Mouse (Mus musculus): Measurements from ENCODE around the gene Rnh1.

Gene Rnh1

DNA sequence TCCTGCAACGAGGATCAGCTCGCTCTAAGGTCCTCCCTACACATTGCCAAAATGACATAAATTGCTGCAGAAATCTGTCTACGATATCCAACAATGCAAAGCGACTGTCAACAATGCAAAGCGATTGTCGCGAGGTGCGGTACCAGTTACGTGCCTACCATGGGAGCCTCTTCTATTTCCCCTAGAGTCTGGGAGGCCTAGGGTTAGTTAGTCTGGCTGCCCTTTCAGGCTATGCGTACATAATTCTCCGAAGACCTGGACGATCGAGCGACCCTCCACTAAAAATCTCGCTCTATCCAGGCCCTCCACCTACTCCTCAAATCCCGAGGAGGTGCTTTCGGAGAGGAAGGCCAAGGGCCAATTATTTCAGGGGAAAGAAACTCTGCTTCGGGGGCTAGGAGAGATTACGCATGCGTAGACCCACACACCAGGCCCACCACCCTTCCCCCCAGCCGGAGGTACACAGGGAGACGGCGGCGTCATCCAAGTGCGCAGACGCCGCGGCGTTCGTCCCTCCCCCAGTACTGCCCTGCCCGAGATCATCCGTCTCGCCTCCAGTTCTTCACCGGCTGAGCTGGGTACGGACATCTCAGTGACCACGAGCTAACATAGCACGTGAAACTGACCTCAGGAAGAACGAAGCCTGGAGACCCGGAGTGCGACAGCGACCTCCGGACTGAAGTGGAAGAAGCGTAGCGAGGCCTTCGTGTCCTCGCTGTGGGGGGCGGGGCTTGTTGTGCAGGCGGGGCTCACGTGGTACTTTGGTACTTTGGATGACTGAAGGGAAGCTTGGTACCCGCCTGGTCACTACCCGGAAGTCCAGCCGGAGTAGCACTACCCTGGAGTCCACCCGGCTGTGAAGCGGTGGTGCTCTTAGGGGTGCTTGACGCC is at the start of gene Rnh1:
TSS of gene Rnh1 (minus strand) at position 742 of the 891 bp plus-strand sequence.
- peak; percentile 77 for DNase-seq (ENCODE audit: low read depth)

DNA sequence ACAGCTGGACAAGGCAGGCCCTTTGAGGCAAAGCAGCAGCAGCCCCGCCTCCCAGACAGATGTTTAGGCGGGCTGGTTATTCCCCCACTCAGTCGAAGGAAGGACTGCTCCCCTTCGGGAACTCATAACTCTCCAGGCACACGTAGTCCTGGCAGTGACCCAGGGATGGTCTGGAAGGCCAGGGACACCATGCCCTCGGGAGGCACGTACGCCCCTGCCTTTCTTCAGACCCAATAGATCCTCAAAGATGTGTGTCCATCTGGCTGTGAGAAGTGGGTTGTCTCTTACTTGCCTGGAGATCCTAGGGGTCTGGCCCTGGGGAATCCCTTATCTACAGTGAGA is 49.4 kb upstream of the Rnh1 start:
- no peak for DNase-seq (ENCODE audit: low read depth)

DNA sequence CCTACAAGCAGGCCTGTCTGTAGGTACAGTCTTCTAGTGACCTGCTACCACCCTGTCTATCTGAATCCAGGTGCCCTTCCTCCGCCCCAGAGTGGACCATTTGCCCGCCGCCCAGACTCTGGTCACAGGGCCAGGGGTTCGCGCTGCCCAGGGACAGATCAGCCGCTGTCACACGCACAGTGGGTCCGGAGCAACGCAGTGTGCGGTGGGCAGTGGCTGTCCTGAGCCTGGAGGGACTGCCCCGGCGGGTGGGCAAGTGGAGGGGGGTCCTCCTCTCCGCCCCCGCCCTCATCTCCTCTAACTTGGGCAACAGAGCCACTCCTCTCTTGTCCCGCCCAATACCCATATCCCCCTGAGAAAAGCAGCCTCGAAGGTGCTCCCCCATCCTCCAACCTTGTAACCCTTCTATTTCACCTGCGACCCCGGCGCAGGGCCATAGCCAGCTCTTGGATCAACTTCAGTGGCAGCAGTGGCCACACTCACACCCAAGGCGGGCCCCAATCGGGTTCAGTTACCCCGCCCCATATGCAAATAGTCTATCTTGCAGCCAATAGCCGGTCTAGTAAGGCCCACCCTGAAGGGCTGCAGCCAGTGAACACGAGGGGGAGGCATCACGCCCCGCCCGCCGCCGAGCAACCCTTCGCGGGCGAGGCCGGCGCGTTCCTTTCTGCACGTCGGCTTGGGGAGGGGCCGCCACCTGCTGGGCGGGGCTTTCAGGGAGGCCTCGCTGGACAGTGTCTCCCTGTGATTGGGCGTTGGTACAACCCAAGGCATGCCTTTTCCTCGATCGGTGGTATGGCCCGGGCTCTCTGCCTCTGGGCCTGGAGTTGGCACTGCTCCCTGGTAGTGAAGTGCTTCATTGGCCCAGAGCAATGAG is 48.8 kb upstream of the Rnh1 start:
- DNase-seq (ENCODE audit: low read depth), result peak; percentile 99

DNA sequence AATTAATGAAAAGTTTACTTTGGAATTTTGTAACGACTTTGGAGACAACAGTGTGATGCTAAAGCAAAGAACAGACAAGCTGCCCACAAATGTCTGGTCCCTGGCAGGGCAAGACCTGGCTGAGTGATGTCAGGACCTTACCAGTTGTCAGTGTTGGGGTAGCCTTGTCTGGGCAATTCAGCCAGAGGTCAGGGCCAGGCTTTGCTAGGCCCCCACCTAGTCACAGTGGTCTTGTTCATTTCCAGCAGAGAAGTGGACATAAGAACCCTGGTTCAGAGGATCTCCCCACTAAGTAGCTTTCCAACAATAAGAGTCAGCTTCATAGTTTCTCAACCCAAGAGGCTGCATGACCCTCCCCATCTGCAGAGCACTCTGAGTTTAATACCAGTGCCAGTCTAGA is 47.7 kb upstream of the Rnh1 start:
- DNase-seq (ENCODE audit: low read depth), result no peak

DNA sequence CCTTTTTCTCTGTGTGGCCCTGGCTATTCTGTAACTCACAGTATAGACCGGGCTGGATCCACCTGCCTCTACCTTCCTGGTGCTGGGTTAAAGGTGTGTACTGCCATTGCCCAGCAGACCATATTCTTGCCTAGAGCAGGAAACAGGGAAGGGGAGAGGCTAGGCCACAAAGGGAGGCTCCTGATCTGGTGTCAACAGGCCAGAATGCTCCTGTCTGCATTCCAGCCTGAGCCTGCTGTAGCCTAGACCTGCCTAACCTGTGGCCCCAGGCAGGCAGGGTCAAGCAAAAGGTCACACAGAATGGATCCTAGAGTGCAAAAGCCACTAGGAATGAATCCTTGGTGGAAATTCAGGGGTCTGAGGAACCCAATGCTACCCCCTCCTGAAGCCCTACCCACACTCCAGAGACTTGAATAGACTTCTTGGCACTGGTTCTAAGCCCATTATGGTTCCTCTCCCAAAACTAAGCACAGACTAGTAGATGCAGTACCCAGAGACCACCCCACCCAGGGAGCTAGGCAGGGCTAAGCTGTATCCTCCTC is 47.0 kb upstream of the Rnh1 start:
- no peak for DNase-seq (ENCODE audit: low read depth)

DNA sequence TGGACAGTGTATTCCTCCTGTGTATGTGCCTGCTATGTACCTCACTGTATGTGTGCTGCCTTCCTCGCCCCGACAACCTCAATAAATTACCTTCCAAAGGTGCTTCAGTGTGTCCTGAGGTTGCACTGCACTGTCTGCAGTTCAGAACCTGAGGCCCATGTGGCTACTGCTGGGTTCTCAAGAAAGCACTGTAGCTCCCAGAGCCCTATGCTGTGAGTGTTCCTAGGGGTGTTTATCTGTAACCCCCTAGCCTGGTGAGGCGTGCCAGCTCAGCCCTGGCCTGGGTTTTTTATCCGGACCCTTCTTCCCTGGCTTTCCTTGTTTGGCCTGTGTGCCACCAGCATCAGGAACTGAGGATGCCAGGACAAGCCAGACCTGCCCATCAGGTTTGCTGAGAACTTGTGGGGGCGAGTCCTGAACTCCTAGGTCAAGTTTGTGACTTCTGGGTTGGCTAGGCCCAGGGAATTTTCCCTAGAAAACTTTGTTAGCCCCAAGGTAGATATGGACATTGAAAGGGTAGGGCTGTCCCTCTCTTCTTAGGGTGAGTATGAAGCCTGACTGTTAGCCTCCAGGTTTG is 46.0 kb upstream of the Rnh1 start:
- DNase-seq (ENCODE audit: low read depth), result no peak

DNA sequence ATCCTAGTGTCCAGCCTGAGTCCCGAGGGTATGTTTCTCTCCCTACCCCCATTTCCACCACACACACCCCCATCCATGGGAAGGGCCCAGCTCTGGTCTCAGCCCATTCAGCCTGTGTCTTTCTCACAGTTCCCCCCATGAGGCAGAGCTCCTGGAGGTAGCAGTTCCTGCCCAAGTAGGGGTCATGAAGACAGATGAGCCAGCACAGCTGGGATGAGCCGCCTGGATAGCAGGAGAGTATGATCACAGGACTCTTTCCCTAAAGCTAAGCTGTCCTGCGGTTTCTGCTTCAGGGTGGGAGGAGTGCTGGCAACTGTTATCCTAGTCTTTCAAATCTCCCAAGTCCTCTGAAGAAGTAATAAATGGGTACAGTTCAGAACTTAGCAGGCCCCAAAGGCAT is 45.5 kb upstream of the Rnh1 start:
- DNase-seq (ENCODE audit: low read depth), result no peak

DNA sequence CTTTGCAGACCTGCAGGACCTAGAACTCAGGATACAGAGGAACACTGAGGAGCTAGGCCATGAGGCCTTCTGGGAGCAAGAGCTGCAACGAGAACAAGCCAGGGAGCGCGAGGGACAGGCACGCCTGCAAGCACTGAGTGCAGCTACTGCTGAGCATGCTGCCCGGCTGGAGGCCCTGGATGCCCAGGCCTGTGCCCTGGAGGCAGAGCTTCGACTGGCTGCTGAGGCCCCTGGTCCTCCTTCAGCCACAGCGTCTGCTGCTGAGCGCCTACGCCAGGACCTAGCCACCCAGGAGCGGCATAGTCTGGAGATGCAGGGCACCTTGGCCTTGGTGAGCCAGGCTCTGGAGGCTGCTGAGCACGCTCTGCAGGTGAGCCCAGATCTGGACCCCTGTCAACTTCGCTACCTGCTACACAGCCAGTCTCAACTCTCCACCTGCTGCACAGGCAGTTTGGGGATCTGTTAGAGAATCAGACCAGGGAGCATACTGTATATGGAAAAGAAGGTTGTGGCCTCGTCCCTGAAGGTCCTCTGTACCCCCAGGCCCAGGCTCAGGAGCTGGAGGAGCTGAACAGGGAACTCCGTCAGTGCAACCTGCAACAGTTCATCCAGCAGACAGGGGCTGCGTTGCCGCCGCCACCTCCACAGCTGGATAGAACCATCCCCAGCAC is 44.8 kb upstream of the Rnh1 start:
- DNase-seq (ENCODE audit: low read depth), result no peak

DNA sequence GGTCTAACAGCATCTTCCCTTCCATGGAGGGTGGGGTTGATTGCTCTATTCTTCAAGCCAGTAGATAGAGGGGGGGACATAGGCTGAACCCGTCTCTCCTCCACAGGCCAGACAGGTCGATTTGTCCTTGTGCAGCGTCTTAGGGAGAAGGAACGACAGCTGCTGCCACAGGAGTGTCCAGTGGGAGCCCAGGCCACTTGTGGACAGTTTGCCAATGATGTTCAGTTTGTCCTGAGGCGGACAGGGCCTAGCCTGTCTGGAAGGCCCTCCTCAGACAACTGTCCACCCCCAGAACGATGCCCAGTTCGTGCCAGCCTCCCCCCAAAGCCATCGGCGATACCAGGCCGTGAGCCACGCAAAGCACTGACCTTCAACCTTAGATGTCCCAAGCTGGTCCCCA is 44.2 kb upstream of the Rnh1 start:
- no peak for DNase-seq (ENCODE audit: low read depth)

DNA sequence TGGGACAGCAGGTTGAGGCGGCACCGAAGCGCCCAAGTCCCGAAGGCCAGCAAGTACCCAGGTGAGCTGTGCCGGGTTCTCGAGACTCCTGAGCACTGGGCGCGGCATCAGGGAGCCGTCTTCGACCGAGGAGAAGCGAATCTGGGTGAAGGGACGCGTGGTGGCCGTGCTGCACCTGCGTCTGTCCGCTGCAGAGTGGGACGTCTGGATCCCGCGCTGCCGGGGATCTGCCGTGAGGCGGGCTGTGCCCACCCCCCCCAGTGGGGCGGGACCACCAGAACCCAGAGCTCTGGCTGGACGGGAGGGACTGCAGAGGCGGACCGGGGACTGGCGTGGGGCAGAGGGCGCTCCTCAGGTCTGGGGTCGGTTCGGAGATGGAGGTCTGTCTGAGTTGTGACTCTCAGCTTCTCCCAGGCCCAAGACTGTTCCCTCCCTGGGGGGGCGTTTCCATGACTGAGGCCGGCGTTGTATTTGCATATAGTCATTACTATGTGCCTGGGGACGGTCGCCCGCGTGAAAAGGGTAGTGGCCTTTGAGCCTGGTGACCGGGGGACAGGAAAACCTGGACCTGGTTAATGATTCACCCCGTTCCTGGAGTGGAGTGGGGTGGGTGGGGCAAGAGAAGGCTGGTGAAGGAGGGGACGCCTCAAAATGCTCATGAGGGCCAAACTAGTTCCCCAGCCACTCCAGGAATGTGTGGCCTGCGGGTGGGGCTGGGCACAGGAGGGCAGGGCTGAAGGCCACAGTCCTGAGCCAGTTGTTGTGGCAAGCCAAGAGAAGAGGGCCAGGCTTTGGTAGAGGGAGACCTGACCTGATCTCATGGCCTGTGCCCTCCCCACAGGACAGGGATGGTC is 43.5 kb upstream of the Rnh1 start:
- no peak for DNase-seq (ENCODE audit: low read depth)

DNA sequence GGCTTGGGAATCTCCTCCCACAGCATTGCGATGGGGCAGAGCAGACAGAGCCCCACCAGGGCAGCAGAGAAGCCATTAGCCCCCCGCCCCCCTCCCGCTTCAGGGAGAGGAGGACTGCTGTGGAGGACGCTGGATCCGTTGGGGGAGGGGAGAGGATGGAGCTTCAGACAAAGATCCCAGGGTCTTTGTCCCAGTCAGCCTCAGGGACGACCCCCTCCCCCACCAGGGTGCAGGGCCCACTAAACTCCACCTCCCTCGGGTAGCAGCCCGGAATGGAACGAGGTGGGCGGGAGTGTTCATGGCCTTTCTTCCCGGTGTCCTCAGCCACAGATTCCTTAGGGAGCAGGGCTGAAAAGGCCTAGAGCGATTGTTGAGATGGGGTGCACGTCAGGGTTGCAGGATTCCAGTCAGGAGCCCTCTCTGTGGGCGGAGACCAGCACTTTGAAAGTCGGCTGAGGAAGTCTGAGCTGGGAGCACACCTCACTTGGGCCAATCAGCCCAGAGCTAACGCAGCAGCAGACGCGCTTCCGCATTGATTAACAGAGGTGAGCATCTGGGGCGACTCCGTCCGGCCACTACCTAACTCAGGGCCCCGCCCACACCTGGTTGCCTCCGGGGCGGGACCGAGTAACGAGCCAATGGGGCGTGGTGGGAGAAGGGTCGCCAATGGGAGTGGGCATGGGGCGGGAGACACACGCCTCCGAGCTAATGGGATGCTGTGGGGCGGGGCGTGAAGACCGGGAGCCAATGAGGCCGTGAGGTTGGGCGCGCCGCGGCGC is 42.6 kb upstream of the Rnh1 start, which contains the start of gene Rassf7:
TSS of gene Rassf7 (plus strand) at position 760 of the 779 bp plus-strand sequence.
- peak; percentile 96 for DNase-seq (ENCODE audit: low read depth)

DNA sequence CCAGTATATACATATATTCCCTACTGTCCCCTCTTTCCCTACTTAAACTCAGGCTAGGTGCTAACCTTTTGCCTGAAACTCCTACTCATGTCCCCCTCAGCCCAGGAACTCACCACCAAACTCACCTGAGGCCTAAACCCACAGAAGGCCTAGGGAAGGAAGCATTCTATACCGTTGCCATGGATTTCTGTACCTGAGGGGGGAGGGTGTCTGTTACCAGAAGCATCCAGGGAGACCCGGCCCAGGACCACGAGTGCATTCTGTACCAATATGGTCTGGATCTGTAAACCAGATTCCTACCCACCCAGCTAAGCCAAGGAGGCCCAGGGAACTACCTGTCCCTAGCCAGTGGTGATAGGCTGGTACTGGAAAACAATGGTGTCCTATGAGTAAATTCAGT is 41.7 kb upstream of the Rnh1 start:
- DNase-seq (ENCODE audit: low read depth), result no peak

DNA sequence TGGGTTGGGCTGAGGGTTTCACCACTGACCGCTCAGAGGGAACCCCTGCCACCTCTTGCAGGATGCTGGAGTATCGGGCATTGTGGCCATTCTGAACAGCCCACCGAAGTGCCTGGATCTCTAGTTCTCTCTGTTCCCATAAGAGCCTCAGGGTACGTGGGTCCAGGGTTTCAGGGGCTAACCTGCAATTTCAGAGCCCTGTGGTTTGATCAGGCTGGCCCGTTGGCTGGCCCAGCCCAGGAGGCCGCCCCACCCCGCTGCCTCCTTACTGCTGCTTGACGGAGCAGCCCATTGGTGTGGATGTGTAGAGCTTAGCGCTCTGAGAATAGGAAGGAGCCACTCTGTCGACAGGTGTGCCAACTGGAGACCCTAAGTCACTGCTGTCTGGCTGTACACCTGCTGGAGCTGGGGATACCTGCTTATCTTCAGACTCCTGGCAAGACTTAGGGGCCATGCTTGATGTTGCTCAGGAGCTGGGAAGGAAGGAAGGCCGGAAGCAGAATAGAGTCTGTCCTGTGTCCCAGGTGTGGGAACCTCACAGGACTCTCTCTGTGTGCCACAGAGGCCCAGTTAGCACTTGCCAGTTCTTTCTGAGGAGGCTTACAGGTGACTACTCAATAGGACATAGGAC is 41.1 kb upstream of the Rnh1 start, which contains the start of gene Lmntd2:
TSS of gene Lmntd2 (minus strand) at position 476 of the 631 bp plus-strand sequence.
- DNase-seq (ENCODE audit: low read depth), result no peak

DNA sequence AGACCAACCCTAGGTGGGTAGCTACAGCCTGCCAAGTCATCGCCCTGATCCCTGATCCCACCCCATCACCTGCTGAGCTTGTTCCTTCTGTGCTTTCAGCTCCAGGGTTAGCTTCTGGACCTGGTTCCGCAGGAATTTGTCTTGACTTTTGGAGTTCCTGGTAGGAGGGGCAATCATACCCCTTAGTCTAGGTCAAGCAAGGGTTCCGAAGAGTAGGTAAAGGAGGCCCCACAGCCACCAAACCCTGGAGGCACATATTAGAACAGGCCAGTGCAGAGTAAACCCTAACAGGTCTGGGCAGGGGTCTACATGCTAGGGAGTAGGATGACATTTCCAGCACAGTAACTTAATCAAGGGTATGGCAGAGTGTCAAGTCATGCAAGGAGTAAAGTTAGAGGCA is 40.5 kb upstream of the Rnh1 start:
- no peak for DNase-seq (ENCODE audit: low read depth)

DNA sequence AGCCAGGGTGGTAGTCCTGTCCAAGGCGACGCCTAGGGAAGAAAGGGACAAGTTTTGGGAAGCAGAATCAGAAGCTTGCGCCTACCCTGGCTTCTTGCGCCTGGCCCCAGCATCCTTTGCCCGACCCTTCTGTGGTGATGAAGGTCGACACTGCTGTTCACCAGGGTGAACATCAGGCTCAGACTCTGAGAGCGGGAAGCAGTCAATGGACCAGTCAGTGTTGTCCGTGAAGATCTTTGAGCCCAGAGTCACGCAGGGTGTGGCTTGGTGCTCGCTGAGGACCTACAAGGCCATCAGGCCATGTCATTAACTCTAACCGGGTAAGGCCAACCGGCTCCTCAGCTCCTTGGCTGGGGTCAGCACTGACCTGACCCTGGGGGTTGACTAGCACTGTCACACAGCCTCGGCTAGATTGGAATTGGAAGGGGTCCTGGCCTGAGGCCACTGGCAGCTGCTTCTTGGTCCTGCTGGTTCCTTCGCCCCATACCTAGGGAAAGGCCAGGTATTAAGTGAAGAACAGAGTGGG is 38.0 kb upstream of the Rnh1 start:
- no peak for DNase-seq (ENCODE audit: low read depth)

DNA sequence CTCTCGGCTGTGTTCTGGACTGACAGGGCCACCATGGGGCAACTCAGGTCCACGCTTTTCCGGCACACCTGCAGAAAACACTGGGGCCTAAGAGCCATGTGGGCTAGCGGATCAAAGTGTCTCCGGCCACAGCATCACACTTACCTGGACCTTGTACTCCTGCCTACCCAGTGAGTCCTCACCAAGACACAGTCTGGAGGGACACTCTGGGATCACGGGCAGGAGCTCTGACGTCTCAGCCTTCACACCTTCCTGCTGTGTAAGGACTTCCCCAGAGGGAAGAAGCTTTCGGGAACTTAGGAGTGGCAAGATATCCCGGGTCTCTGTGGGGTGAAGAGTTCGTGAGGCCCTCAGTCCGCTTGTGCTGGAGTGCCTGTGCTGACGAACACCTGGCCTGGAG is 37.5 kb upstream of the Rnh1 start:
- no peak for DNase-seq (ENCODE audit: low read depth)

DNA sequence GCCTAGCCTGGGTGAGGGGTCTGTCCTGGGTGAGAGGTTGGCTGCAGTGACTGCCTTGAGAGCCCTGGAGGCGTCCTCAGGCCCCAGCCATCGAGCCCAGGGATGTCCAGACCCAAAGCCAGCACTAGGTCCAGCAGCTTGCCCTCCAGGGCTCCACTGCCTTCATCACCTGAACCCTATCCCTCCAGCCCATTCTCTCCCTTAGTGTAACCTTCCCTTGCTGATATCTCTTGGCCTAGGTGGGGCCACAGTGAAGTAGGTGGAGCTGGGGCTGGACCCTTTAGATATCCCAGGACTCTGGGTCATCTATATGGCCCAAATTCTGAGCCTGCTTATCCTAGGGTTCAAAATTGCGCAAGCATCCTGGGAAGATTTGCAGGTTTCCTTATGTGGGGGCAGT is 36.9 kb upstream of the Rnh1 start:
- DNase-seq (ENCODE audit: low read depth), result no peak

DNA sequence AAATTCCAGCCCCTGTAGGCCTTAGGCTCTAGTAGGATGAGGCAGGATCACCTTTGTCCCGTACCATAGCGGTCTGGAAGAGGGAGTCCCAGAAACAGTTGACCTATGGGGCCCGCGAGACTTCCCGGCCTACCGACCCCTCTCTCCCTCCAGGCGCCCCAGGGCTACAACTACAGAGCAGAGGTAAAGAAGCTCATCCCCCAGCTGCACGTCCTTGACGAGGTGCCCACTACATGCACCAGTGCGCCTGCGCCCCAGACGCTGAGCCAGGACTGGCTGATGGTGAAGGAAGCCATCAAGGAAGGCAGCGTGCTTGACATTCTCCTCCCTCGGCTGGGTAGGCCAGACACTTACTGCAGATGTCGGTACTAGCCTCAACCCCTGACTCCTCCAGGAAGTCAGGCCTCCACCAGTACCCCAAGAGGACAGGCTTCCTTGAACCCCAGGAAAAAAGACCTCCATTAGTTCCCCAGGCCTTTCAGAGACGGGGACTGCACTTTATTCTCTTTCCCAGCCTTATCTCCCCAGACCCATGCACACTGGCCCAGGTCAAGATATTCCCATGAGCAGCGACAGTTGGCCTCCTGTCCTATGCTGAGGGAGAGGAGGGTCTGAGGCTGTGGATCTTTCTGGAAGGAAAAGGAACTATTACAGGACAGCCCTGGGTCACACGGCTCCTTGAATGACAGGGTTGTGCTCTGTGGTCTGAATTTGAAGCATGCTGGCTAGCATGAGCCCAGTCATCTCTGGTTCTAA is 33.7 kb upstream of the Rnh1 start:
- no peak for DNase-seq (ENCODE audit: low read depth)

DNA sequence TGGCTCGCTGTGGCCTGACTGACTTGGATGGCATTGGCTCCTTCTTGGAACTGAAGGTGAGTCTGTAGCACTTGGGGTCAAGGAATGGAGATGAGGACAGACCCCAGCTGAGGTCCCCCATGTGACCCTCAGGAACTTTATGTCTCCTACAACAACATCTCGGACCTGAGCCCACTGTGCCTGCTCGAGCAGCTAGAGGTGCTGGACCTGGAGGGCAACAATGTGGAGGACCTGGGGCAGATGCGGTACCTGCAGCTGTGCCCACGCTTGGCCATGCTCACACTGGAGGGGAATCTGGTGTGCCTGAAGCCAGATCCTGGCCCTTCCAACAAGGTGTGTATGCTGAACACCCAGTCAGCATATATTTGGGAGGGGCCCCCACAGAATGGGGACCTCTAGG is 32.8 kb upstream of the Rnh1 start:
- no peak for DNase-seq (ENCODE audit: low read depth)

Measured in c-Kit-positive CD71-positive TER-119-negative erythroid progenitor cells, embryonic 14.5 days (primary cell).